Mouse (Mus musculus) left cerebral cortex, adult 18-20 months (tissue): ENCODE measurements at regions not wholly inside any gene's neighbourhood (a gene's known extent, or its start where the extent isn't known, plus 50 kb on each side); places are given as distances from the start of the nearest gene placed in this dataset.
"Not testable (repeated sequence)": the region's sequence is repeated elsewhere in the genome, so short reads cannot be mapped to it uniquely, and the experiment has no call there.

Experiments
- DNase-seq, 2 experiments: peaks; one replicate each; pipeline ENCODE4 v3.0.0; 2021 to 2022; ENCODE audit warnings: low spot score in 2 of 2, mixed read lengths in 1 of 2

- no peak for DNase-seq
Observed at GRCm38 (mm10) chr12:10445738-10446137, 55.2 kb downstream of the Rdh14 start.

- no peak for DNase-seq
Observed at GRCm38 (mm10) chr12:10457960-10458655, 67.5 kb downstream of the Rdh14 start.

GRCm38 (mm10) chr12:10461796-10462195 lies 71.2 kb downstream of the Rdh14 start:
- no peak for DNase-seq

GRCm38 (mm10) chr12:10462956-10463355 lies 72.4 kb downstream of the Rdh14 start:
- no peak for DNase-seq

GRCm38 (mm10) chr12:10473986-10474385 lies 83.4 kb downstream of the Rdh14 start:
- DNase-seq = no peak

GRCm38 (mm10) chr12:10480781-10481180 lies 90.2 kb downstream of the Rdh14 start:
- no peak for DNase-seq

- no peak for DNase-seq
Observed at GRCm38 (mm10) chr12:10482294-10483010, 91.9 kb downstream of the Rdh14 start.

GRCm38 (mm10) chr12:10506721-10507120 lies 116.1 kb downstream of the Rdh14 start:
- no peak for DNase-seq

- DNase-seq = no peak
Observed at GRCm38 (mm10) chr12:10513526-10513925, 123.0 kb downstream of the Rdh14 start.

- DNase-seq = no peak
Observed at GRCm38 (mm10) chr12:10514278-10514677, 123.7 kb downstream of the Rdh14 start.

- DNase-seq = no peak
Observed at GRCm38 (mm10) chr12:10524509-10525286, 134.1 kb downstream of the Rdh14 start.

- DNase-seq = no peak
Observed at GRCm38 (mm10) chr12:10525934-10526333, 135.4 kb downstream of the Rdh14 start.

GRCm38 (mm10) chr12:10529077-10529476 lies 138.5 kb downstream of the Rdh14 start:
- no peak for DNase-seq

- DNase-seq = no peak
Observed at GRCm38 (mm10) chr12:10530996-10531395, 140.4 kb downstream of the Rdh14 start.

GRCm38 (mm10) chr12:10533971-10534370 lies 143.4 kb downstream of the Rdh14 start:
- no peak for DNase-seq

- no peak for DNase-seq
Observed at GRCm38 (mm10) chr12:10536239-10536638, 145.7 kb downstream of the Rdh14 start.

GRCm38 (mm10) chr12:10537069-10537468 lies 146.5 kb downstream of the Rdh14 start:
- peak; percentile 59 to 76 for DNase-seq

- no peak for DNase-seq
Observed at GRCm38 (mm10) chr12:10549481-10550201, 159.1 kb downstream of the Rdh14 start.

GRCm38 (mm10) chr12:10554701-10555100 lies 164.1 kb downstream of the Rdh14 start:
- not testable (repeated sequence) for DNase-seq

GRCm38 (mm10) chr12:10562966-10563365 lies 172.4 kb downstream of the Rdh14 start:
- no peak for DNase-seq

- no peak for DNase-seq
Observed at GRCm38 (mm10) chr12:10567881-10568280, 177.3 kb downstream of the Rdh14 start.
